Mouse (Mus musculus) midbrain, embryonic 14.5 days (tissue): Measurements from ENCODE around the gene Sorbs1. TPM values are rescaled to one million over a fixed set of nuclear protein-coding genes. Genes with fewer than 3 reads are reported as not detected.

Experiments used
- ATAC-seq: fragments of 200-750 bp; cut with Nextera tagmentation; 2 replicates; pipeline ENCODE4 v1.8.0; 2017; ENCODE audit warnings: moderate number of reproducible peaks, moderate library complexity; ENCODE audit not compliant: low FRiP score, low TSS enrichment
- DNase-seq: peaks from one replicate; pipeline ENCODE4 v3.0.0-alpha.2; 2015
- H3K27ac ChIP-seq: fragments of 300-500 bp; sonication (generic); replicated peaks from 2 replicates; pipeline ENCODE4 v1.5.1; 2014; ENCODE audit warnings: mild to moderate bottlenecking, low read depth, low read length, moderate library complexity
- H3K27me3 ChIP-seq: fragments of 300-500 bp; sonication (generic); 2 replicates; pipeline ENCODE4 v1.6.1; 2014; ENCODE audit warnings: low read length, control low read depth, mixed read lengths; ENCODE audit not compliant: control insufficient read depth, insufficient read depth
- H3K36me3 ChIP-seq: fragments of 300-500 bp; sonication (generic); 2 replicates; pipeline ENCODE4 v1.6.1; 2014; ENCODE audit warnings: low read length, control low read depth; ENCODE audit not compliant: control insufficient read depth, insufficient read depth
- H3K4me1 ChIP-seq: fragments of 300-500 bp; sonication (generic); 2 replicates; pipeline ENCODE4 v1.6.1; 2014; ENCODE audit warnings: mild to moderate bottlenecking, antibody characterized with exemption, low read length, control low read depth; ENCODE audit not compliant: control insufficient read depth, insufficient read depth
- H3K4me2 ChIP-seq: fragments of 300-500 bp; sonication (generic); 2 replicates; pipeline ENCODE4 v1.6.1; 2014; ENCODE audit warnings: mild to moderate bottlenecking, low read length, moderate library complexity
- H3K4me3 ChIP-seq: fragments of 300-500 bp; sonication (generic); replicated peaks from 2 replicates; pipeline ENCODE4 v1.5.1; 2014; ENCODE audit warnings: low read depth, low read length
- H3K9ac ChIP-seq: fragments of 300-500 bp; sonication (generic); replicated peaks from 2 replicates; pipeline ENCODE4 v1.6.1; 2014; ENCODE audit warnings: mild to moderate bottlenecking, low read length, moderate library complexity
- H3K9me3 ChIP-seq: fragments of 300-500 bp; sonication (generic); 2 replicates; pipeline ENCODE4 v1.6.1; 2016; ENCODE audit warnings: low read length, control low read depth, mixed read lengths; ENCODE audit not compliant: control insufficient read depth
- WGBS: fragments of 180-500 bp; shearing (Covaris S2); extraction: QIAGEN DNeasy Blood & Tissue Kit; methylation state at CpG from one replicate; pipeline ENCODE4 v1.1.7; 2014; 5-methylcytosine and 5-hydroxymethylcytosine counted together
- polyA plus RNA-seq: library from polyadenylated mRNA; unstranded; fragments of >200 nt; fragmentation: Nextera tagmentation; extraction: Ambion mirVana; gene quantifications from 2 replicates; pipeline ENCODE4 v1.2.1, GENCODE M21; 2014

Gene Sorbs1
- polyA plus RNA-seq, 1 experiment from 2014 or later: 87.9 TPM

- H3K27ac ChIP-seq: no peak overlapping the region
- H3K36me3 ChIP-seq: no peaks in the 10 kb centered on the region
- ATAC-seq (no peak), DNase-seq (no peak)
- H3K4me3 ChIP-seq: no peak overlapping the region
- no peak overlapping the region for H3K9ac ChIP-seq
- no peaks in the 10 kb centered on the region for H3K27me3 ChIP-seq
- H3K4me1 ChIP-seq: no peaks in the 10 kb centered on the region
- H3K9me3 ChIP-seq: no peaks in the 10 kb centered on the region
- WGBS: 94% methylated on average over 5 of the region's 5 CpGs
- no peak overlapping the region for H3K4me2 ChIP-seq
These were observed 265.1 kb downstream of the Sorbs1 start for GRCm38 (mm10) chr19:40248476-40248875.

GRCm38 (mm10) chr19:40247268-40247666 is 266.3 kb downstream of the Sorbs1 start:
- WGBS: 37% methylated on average over 5 of the region's 5 CpGs
- no peak for DNase-seq
- Histone ChIP-seq H3K27me3 (no peaks in the 10 kb centered on the region), H3K9me3 (no peaks in the 10 kb centered on the region), H3K4me1 (no peaks in the 10 kb centered on the region), H3K4me3 (no peak overlapping the region), H3K27ac (no peak overlapping the region), H3K9ac (no peak overlapping the region), H3K4me2 (no peak overlapping the region), H3K36me3 (no peaks in the 10 kb centered on the region)
- no peak for ATAC-seq

DNA sequence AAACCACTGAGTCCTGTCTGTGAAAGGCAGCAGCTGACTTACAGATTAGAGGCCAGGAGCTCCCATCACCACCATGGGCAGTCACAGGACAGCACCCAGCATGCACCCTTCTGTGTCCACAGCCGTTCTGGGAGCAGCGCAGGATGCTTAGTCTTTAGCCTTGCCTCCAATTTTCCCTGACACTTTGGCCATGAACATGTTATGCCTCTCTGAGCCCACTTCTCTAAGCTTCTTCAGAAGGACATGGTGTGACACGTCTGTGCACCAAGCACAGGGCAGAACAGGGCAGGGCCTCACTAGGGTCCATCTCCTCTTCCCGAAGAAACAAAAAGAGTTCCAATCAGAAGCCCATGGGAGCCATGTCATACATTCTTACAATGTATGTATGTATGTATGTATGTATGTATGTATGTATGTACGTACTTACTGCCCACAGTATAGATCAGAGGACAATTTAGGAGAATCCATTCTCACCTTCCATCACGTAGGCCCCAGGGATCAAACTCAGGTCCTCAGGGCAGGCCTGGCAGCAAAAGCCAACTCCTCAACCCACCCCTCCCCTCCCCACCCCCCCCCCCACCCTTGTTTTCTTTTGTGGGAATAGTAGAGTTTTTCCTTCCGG is 266.8 kb downstream of the Sorbs1 start:
- Histone ChIP-seq H3K27me3 (no peaks in the 10 kb centered on the region), H3K27ac (no peak overlapping the region), H3K9ac (no peak overlapping the region), H3K4me2 (no peak overlapping the region), H3K4me1 (no peaks in the 10 kb centered on the region), H3K9me3 (no peaks in the 10 kb centered on the region), H3K36me3 (no peaks in the 10 kb centered on the region), H3K4me3 (no peak overlapping the region)
- DNase-seq (no peak), ATAC-seq (no peak)
- 80% methylated on average over 7 of the region's 7 CpGs for WGBS

Other genes starting within 250 kb of the Sorbs1 start
- 4.8 and 12.7 TPM in 2 replicates for gene Pdlim1, start 241.9 kb downstream of the Sorbs1 start, polyA plus RNA-seq
- 45.2 and 57.8 TPM in 2 replicates for gene Aldh18a1, start 74.7 kb upstream of the Sorbs1 start, polyA plus RNA-seq
- 12.5 and 13.7 TPM in 2 replicates for gene Tctn3, start 98.5 kb upstream of the Sorbs1 start, polyA plus RNA-seq
- gene Entpd1, start 98.6 kb upstream of the Sorbs1 start, polyA plus RNA-seq: 5.4 and 9.2 TPM in 2 replicates
- gene Cc2d2b, start 235.0 kb upstream of the Sorbs1 start, polyA plus RNA-seq: 0.26 and 0.32 TPM in 2 replicates